ENCODE assay signal across 10 mouse cellular contexts in the genomic region with DNA sequence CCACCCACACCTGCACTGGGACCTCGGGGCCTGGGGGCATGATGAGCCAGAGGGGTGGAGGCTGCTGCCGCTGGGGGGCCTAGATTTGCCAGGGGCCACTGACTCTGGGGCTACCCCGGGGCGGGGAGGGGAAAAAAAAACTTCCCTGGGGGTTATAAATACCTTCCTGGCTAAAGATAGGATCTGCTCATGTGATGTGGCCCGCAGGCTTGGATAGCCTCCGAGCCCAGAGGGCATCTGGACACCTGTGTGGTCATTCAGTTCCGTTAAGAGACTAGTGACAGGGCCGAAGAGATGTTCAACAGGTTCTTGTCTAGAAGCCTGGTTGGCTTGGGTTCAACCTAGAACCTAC. TPM values are rescaled to one million over a fixed set of nuclear protein-coding genes. Genes with fewer than 3 reads are reported as not detected.
A peak's percentile ranks its signal among the peaks of the same experiment; 100 is the strongest.
DNase-seq lines count a peak whose midpoint lies in the region; ATAC-seq lines count a peak whose summit lies in the region.
"Had no signal": no experiment of that assay in that cellular context is flagged by ENCODE, and none has a peak within 500 bp of the region (broad histone marks: within the 10 kb centered on the region; RNA-seq: fewer than 3 reads in every experiment).

Gene Kbtbd13, minus strand, starts transcription at position 40 of the 352 bp plus-strand sequence.

- no peak for ATAC-seq in embryonic facial prominence, embryonic 13.5 days (ENCODE audit: insufficient number of reproducible peaks, insufficient read depth, low FRiP score, low TSS enrichment, low read depth)
- ATAC-seq in midbrain, embryonic 11.5 days (ENCODE audit: low FRiP score): no peak

- peak; percentile 56 to 57 for DNase-seq in heart, adult 18-20 months
- no peak for DNase-seq in heart, postnatal 4 days
- no peak for DNase-seq in hindbrain, embryonic 10.5 days (ENCODE audit: low spot score)
- DNase-seq in midbrain, embryonic 11.5 days (ENCODE audit: low spot score, missing footprints): no peak
- DNase-seq in layer of hippocampus, adult 9-10 months (ENCODE audit: low spot score): no peak
- no peak for DNase-seq in Muller cell, postnatal 12 days (ENCODE audit: inconsistent ontology term)
- no peak for DNase-seq in right cerebral cortex, postnatal 36 days (ENCODE audit: low spot score in 2 of 2)
- DNase-seq: B cell, adult 2 months had no signal

- no peak within 1 kb of the TSS for H3K27ac ChIP-seq in embryonic facial prominence, embryonic 13.5 days
- H3K27ac ChIP-seq in hindbrain, embryonic 10.5 days: peak within 1 kb of the TSS; percentile 68
- no peak within 1 kb of the TSS for H3K27ac ChIP-seq in midbrain, embryonic 11.5 days (ENCODE audit: low read depth, low read length)

- H3K4me3 ChIP-seq in embryonic facial prominence, embryonic 13.5 days: peak within 1 kb of the TSS; percentile 51
- peak within 1 kb of the TSS; percentile 51 for H3K4me3 ChIP-seq in hindbrain, embryonic 10.5 days
- peak within 1 kb of the TSS; percentile 24 for H3K4me3 ChIP-seq in midbrain, embryonic 11.5 days (ENCODE audit: low read depth, low read length)

- H3K4me1 ChIP-seq in embryonic facial prominence, embryonic 13.5 days: peaks cover 10% of the 10 kb centered on the region
- peaks cover 23% of the 10 kb centered on the region for H3K4me1 ChIP-seq in hindbrain, embryonic 10.5 days (replicated peaks)
- no peaks in the 10 kb centered on the region; the same call in 1 of the 2 replicates for H3K4me1 ChIP-seq in midbrain, embryonic 11.5 days (ENCODE audit: control insufficient read depth, insufficient read depth, low read length)

- peak within 1 kb of the TSS; percentile 72 for H3K4me2 ChIP-seq in embryonic facial prominence, embryonic 13.5 days
- H3K4me2 ChIP-seq in midbrain, embryonic 11.5 days: peak within 1 kb of the TSS; percentile 38

- H3K9me3 ChIP-seq in embryonic facial prominence, embryonic 13.5 days: no peaks in the 10 kb centered on the region; the same call in 1 of the 2 replicates
- no peaks in the 10 kb centered on the region for H3K9me3 ChIP-seq in hindbrain, embryonic 10.5 days
- no peaks in the 10 kb centered on the region for H3K9me3 ChIP-seq in midbrain, embryonic 11.5 days (ENCODE audit: control insufficient read depth, low read length)

- peak within 1 kb of the TSS; percentile 69 for H3K9ac ChIP-seq in embryonic facial prominence, embryonic 13.5 days
- H3K9ac ChIP-seq in midbrain, embryonic 11.5 days (ENCODE audit: low read length): peak within 1 kb of the TSS; percentile 14

- WGBS in embryonic facial prominence, embryonic 13.5 days: 42% methylated on average over 8 of the region's 8 CpGs
- WGBS in hindbrain, embryonic 10.5 days: 45% methylated on average over 8 of the region's 8 CpGs
- 47% methylated on average over 8 of the region's 8 CpGs for WGBS in midbrain, embryonic 11.5 days

- H3K36me3 ChIP-seq in embryonic facial prominence, embryonic 13.5 days: no peaks in the 10 kb centered on the region
- no peaks in the 10 kb centered on the region for H3K36me3 ChIP-seq in hindbrain, embryonic 10.5 days
- no peaks in the 10 kb centered on the region for H3K36me3 ChIP-seq in midbrain, embryonic 11.5 days (ENCODE audit: control insufficient read depth, insufficient read depth, low read length)

- peaks cover 52% of the 10 kb centered on the region for H3K27me3 ChIP-seq in embryonic facial prominence, embryonic 13.5 days
- peaks cover 71% of the 10 kb centered on the region for H3K27me3 ChIP-seq in hindbrain, embryonic 10.5 days (ENCODE audit: insufficient read depth, poor library complexity, severe bottlenecking)
- H3K27me3 ChIP-seq in midbrain, embryonic 11.5 days (ENCODE audit: control insufficient read depth, insufficient read depth, low read length): peaks cover 28% of the 10 kb centered on the region

RNA-seq across cellular contexts. Expression of gene Kbtbd13, which starts in this region (rescaled TPM):
- total RNA-seq in heart, adult 18-20 months (2021): 1 to 10 TPM; 1.5 to 1.6 TPM
- 1 to 10 TPM; 1.1 to 1.2 TPM for total RNA-seq in heart, postnatal 4 days (2021)
- 1.0 and 1.2 TPM in 2 replicates for polyA plus RNA-seq in embryonic facial prominence, embryonic 13.5 days (2015; fragmentation: Nextera tagmentation; extraction: Ambion mirVana)
- 0.80 and 0.85 TPM in 2 replicates for polyA plus RNA-seq in hindbrain, embryonic 10.5 days (2016; fragmentation: Nextera tagmentation; extraction: Ambion mirVana)
- polyA plus RNA-seq in midbrain, embryonic 11.5 days (2014; fragmentation: Nextera tagmentation; extraction: Ambion mirVana): 0.16 and 0.36 TPM in 2 replicates
- total RNA-seq: megakaryocyte-erythroid progenitor cell, adult 5-6 weeks had no signal

Comparison
In these comparisons a context has a peak if more than half of its experiments do, and no peak if none do; other contexts are left out.
1. DNase-seq: peak in heart, adult 18-20 months (2 of 2); none in heart, postnatal 4 days (single experiment), hindbrain, embryonic 10.5 days (single experiment), midbrain, embryonic 11.5 days (single experiment), layer of hippocampus, adult 9-10 months (single experiment), Muller cell, postnatal 12 days (single experiment) and right cerebral cortex, postnatal 36 days (0 of 2).
2. Peak in every context shown above with its lines, with median percentiles within 50 percentile points of each other: H3K4me3 ChIP-seq.